Mouse (Mus musculus) cortical plate, adult 2 months (tissue): ENCODE results near the gene Hist1h4h.

Source experiments
- CTCF ChIP-seq: fragments of 200-500 bp; IDR thresholded peaks from 2 replicates; pipeline ENCODE4 v1.5.1; 2011; ENCODE audit warnings: mild to moderate bottlenecking, control low read depth, low read length; ENCODE audit not compliant: insufficient read depth; ENCODE audit errors: extremely low read depth
- POLR2A ChIP-seq: fragments of 200-500 bp; IDR thresholded peaks from 2 replicates; pipeline ENCODE4 v1.6.1; 2011; ENCODE audit warnings: mild to moderate bottlenecking, low read length, control low read depth; ENCODE audit not compliant: insufficient read depth; ENCODE audit errors: extremely low read depth

GRCm38 (mm10) chr13:23551931-23552914, 21.4 kb downstream of the Hist1h4h start:
- no peak for TF ChIP-seq POLR2A
- no peak for TF ChIP-seq CTCF
